Mouse (Mus musculus): ENCODE results near the gene Gm4744.
"Not testable (repeated sequence)": the region's sequence is repeated elsewhere in the genome, so short reads cannot be mapped to it uniquely, and the experiment has no call there.

Gene Gm4744

GRCm38 (mm10) chr6:40951770-40952169 is at the start of gene Gm4744:
Gm4744 (minus strand) TSS chr6:40951870.
- DNase-seq, result no peak

- not testable (repeated sequence) for DNase-seq
These were observed 47.7 kb upstream of the Gm4744 start, which contains the start of gene Gm2663 for GRCm38 (mm10) chr6:40999379-40999778. Gm2663 (minus strand) TSS chr6:40999479.

GRCm38 (mm10) chr6:40964454-40964853 is 12.8 kb upstream of the Gm4744 start, which contains the start of gene 1810009J06Rik:
1810009J06Rik (plus strand) TSS chr6:40964754.
- not testable (repeated sequence) for DNase-seq

- DNase-seq, result no peak
These were observed 2.0 kb upstream of the Gm4744 start for GRCm38 (mm10) chr6:40953716-40954115.

- DNase-seq, result no peak
These were observed 11.2 kb downstream of the Gm4744 start, which contains the start of gene 1700074P13Rik for GRCm38 (mm10) chr6:40940457-40940856. 1700074P13Rik (minus strand) TSS chr6:40940557.

- no peak for DNase-seq
These were observed 31.7 kb downstream of the Gm4744 start for GRCm38 (mm10) chr6:40919954-40920353.

- DNase-seq, result no peak
These were observed 51.4 kb downstream of the Gm4744 start, which contains the start of gene Prss58 for GRCm38 (mm10) chr6:40900287-40900686. Prss58 (minus strand) TSS chr6:40900387.
